Mouse (Mus musculus): ENCODE data around the gene Tjp2.
"Not testable (repeated sequence)": the region's sequence is repeated elsewhere in the genome, so short reads cannot be mapped to it uniquely, and the experiment has no call there.

Tjp2 gene

DNA sequence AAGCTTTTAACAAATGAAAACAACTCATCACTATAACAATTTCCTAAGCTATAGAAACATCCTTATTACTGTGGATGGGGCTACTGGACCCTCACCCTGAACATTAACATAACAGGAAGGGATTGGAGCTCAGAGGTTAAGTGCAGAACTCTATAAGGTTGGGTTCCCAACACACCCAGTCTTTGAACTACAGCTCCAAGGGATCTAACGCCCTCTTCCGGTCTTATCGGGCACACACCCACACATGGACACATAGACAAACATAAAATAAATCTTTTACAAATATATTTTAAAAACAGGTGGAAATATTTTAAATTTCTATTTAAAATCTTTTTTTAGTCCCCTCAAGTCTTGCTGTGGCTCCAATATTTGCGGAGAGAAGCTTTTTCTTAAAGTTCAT is 3.4 kb downstream of the Tjp2 start:
- DNase-seq (ENCODE audit: low spot score) = no peak

DNA sequence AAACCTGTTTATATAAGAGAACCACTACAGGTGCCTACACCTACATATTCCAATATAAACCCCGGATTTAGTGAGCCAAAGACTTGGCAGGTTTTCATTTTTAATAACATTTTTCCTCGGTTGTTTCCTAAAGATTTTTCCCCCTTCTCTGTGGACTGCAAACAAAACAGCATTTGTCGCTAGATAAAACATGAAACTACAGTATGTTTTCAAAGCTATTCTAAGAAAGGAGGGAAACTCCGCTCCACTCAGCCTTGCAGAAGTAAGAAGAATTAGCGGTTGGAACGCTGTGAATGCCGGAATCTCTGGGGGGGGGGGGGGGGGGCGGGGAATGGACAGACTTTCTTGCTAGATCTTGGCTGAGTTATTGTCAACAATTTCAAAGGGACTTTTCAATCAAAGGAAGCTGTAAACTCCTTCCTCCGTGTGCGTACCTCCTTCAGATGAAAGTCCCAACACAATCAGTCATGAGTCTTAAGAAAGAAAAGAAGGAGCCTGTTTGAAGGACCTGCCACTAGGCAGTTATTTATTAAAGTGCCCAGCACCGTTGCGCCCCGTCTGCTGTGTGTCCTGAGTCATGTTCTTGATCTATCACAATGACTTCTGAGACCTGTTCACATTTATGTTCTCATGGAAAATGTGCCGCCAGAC is 3.9 kb downstream of the Tjp2 start:
- no peak for DNase-seq (ENCODE audit: low spot score)

DNA sequence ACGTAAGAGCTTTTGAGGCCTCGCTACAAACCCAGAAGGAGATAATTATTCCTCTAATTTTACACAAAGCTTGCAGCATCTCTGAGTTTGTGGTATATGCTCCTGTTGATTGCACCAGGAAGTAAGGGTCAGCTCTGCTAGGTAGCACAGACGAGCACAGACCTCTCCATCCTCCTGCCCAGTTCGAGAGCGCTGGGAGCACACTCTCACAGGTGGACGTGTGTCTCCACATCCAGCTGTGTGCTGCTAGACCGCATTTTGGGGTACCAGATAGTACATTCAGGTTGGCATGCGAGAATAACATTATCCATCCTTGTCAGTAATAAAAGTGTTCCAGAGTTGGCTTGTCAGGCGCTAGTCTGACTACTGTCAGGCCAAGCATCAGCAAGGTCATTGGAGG is 5.8 kb downstream of the Tjp2 start:
- DNase-seq (ENCODE audit: low spot score) = no peak

DNA sequence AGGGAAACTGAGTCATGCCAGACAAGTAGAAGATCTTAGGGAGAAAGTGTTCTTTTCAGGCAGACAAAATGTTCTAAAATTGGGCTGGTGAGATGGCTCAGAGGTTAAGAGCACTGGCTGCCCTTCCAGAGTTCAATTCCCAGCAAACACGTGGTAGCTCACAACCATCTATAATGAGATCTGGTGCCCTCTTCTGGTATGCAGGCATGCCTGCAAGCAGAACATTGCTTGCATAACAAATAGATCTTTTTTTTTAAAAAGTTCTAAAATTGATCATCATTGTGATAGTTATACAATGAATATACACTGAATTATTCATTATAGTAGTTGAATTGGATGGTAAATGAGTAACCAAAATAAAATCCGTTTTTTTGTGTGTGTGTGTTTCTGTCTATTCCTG is 6.5 kb downstream of the Tjp2 start:
- no peak for DNase-seq (ENCODE audit: low spot score)

DNA sequence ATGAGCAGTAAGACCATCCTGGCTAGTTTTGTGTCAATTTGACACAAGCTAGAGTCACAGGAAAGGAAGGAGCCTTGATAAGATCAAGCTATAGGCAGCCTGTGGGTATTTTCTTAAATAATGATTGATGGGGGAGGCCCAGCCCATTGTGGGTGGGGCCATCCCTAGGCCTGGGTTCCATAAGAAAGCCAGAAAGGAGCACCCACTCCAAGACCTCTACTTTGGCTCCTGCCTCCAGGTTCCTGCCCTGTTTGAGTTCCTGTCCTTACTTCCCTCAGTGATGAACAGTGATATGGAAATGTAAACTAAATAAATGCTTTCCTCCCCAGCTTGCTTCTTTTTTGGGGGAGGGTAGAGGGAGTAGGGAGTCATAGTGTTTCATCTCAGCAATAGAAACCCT is 7.0 kb downstream of the Tjp2 start:
- no peak for DNase-seq (ENCODE audit: low spot score)

DNA sequence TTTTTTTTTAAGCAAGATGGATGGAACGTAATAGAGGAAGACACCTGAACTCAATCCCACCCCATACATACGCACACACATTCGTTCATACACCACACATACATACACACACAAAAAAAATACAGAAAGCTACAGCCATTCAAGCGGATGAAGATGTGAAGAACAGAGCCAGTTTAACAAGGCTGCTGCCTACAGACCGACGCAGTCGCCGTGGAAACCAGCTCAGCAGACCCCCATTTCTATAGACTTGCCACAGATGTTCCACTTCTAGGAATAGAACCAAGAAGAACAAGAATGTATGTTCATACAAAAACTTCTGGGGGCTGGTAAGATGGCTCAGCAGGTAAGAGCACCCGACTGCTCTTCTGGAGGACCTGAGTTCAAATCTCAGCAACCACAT is 8.1 kb downstream of the Tjp2 start:
- no peak for DNase-seq (ENCODE audit: low spot score)

DNA sequence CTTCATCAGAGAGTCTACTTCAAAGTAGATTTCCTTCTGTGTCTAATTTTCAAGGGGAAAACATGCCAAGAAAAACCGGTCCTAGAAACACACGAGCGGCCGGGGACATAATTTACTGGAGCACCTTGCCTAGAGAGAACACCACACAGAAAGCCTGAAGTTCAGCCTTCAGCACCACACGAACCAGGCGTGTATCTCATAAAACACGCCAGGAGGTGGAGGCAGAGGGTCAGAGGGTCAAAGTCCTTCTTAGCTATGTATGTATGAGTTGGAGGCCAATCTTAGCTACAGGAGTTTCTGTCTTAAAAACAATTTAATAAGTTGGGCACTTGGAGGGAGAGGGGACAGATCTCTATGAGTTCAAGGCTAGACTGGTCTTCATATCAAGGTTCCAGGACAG is 9.9 kb downstream of the Tjp2 start:
- DNase-seq (ENCODE audit: low spot score) = no peak

DNA sequence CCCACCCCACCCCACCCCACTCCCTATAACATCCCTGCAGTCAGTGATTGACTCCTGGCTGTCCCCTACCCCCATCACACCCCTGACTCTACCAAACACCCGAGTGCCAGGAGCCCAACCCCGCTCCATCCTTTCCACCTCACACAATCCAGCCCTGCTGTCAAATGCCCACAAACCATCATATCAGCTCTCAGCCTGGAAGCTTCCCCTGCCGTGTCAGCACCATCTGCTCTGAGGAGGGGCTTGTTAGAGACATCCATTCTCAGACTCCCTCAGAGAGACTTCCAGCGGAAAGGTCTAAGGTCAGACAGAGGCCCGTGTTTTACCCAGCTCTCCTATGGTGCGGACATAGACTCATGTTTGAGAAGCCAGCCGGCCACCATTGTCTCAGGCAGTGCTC is 11.5 kb downstream of the Tjp2 start:
- DNase-seq (ENCODE audit: low spot score) = no peak

DNA sequence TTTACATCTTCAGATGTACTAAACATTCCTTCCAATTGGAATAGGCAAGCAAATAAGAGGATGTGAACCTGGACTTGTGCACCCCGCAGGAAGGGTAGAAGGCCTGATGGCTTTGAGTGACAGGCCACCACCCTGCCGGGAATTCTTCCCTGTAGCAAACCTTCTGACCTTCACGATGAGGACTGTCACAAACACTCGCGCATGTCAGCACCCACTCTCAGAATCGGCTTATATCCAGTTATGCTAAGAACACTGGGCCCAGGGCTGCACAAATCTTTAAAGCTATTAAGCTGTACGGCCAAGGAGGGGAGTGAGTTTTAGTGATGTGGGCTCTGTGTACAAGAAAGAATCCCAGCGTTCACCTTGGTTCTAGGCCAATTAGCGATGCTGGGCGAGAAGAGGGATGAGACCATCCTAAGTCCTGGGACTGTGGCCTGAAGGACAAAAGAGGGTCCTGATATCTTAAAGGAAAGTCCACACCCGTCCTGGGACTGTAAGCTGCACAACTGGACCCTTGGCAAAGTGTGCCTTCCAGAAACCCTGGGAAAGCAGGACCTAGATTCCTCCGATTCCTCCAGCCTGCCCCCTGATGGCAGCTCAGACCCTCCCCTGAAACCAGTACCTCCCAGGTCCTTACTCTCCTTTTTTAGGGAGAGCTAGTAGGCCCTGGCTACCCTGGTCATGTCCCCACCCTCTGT is 12.1 kb downstream of the Tjp2 start:
- no peak for DNase-seq (ENCODE audit: low spot score)

DNA sequence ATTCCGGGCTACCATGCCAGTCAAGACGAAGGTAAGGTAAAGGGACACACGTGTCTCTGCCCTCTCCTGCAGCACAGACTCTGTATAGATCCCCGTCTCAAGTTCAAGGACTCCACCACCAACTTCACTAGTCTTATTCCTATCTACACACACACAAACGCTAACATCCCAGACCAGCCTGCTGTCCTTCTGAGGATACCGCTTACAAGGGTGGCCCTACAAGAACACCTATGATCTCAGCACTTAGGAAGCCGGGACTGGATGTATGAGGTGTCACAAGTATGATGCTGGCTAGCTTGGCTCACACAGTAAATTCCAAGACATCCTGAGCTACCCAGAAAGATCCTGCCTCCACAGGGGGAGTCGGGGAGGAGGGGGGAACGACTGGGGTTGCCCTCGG is 13.7 kb downstream of the Tjp2 start:
- DNase-seq (ENCODE audit: low spot score) = no peak

DNA sequence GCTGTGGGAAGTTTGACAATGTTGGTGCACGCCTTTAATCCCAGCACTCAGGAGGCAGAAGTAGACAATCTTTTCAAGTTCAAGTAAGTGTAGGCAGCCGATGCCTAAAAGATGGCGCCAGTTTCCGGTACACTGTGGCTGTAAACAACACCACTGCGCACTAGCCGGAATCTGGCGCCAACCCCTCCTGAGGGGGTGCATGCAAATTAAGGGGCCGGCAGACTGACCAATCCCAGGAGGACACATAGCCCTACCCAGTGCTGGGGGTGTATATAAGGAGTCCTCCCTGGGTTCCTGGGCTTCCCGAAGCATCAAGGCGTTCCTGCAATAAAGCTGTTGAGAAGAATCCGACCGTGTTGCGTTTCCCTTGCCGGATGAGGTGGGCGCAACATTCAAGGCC is 15.3 kb downstream of the Tjp2 start:
- no peak for DNase-seq (ENCODE audit: low spot score)

DNA sequence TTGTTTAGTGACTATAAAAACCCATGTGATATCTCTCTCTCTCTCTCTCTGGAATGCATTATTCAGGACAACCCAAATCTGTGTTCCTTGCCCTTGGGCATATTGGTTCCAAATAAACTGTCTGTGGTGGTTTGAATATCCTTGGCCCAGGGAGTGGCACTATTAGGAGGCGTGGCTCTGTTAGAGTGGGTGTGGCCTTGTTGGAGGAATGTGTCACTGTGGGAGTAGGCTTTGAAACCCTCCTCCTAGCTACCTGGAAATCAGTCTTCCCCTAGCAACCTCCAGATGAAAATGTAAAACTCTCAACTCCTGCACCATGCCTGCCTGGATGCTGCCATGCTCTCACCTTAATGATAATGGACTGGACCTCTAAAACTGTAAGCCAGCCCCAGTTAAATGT is 16.9 kb downstream of the Tjp2 start:
- no peak for DNase-seq (ENCODE audit: low spot score)

DNA sequence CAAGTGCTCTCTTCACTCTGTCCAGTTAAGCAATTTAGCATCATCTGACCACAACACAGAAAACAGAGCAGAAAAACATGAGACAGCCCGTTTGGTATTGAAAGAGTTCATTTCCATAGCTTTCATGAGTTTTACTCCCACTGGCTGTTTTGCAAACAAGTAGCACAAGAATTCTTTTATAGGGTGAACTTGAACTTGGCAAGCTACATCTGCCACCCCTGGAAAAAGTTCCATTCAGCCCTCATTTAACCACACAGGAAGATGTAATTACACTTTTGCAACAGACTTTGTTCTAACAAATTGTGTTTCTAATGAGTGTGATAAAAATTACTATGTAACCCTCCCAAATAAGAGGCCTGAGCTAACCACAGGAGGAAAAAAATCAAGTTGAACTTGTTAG is 19.8 kb downstream of the Tjp2 start:
- no peak for DNase-seq (ENCODE audit: low spot score)

DNA sequence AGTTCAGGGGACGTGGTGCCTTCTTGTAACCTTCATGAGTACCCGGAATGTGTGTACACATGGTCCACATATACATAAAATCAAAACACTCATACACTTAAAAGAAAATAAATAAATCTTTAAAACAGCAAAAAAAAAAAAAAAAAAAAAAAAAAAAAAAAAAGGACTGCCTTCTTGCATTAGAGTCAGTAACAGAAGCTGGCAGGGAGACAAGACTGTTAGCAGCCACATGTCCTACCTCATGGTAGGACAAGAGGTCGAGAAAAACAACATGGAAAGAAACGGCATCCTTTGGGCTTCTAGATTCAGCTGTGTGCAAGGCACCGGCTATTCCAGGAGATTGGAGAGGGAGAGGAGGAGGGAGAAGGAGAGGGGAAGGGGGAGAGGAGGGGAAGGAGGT is 23.0 kb downstream of the Tjp2 start:
- DNase-seq (ENCODE audit: low spot score) = no peak

DNA sequence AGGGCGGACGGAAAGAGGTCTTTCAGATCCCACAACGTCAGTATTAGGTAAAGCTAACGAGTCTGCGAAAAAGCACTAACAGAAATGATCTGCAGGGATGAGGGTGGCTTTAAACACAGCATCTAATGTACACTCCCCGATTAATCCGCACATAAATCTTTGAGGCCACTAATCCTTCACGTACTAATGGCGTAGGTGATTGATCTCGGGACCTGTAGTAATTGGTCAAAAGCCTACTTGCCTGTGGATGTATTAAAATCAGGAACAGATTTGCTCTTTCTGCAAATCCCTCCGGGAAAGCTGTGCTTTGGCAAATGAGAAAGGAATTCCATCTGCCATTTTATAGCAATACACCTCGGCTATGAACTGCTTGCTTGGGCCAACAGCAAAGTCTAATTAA is 24.3 kb downstream of the Tjp2 start:
- DNase-seq (ENCODE audit: low spot score) = no peak

DNA sequence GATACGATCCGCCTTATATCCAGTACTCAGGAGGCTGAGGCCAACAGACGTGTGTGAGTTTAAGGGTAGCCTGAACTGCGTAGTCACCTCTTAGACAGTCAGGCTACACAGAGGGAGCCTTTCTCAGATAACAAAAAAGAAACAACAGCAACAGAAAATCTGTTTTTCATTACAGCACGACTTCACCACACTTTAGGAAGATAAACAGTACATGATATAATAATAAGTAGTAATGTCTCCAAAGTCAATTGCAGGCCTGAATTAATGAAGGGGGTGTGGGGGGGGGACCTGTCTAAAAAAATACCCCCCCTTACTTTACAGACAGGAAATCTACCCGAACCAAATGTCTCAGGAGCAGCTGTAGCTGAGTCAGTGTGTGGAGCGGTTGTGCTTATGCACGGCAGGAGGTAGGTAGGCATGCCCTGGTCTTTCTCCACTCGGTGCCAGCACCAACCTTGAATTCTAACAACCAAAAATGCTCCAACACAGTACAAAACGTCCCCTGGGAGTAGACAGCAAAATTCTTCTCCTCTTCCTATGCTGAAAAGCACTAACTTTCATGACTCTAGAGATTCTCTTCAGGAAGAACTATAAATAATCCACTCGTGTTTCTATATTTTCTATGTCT is 26.0 kb downstream of the Tjp2 start:
- DNase-seq (ENCODE audit: low spot score) = no peak

DNA sequence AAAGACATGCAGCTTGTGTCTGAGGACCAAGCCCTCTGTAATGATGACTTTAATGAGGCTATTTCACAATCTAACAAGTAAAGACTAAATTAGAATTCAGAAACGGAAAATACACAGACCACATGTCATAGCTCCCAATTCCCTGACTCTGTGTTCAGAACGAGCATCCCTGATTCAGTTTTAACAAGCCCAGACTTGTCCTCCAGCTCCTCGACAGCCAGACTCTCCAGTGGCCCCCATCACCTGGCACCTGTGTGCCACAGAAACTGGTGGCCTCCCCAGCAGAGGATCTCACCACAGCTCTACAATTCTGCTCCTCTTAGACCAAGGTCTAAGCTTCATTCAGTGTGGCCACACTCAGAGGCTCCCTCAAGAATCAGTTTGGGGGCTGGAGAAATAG is 27.5 kb downstream of the Tjp2 start:
- no peak for DNase-seq (ENCODE audit: low spot score)

DNA sequence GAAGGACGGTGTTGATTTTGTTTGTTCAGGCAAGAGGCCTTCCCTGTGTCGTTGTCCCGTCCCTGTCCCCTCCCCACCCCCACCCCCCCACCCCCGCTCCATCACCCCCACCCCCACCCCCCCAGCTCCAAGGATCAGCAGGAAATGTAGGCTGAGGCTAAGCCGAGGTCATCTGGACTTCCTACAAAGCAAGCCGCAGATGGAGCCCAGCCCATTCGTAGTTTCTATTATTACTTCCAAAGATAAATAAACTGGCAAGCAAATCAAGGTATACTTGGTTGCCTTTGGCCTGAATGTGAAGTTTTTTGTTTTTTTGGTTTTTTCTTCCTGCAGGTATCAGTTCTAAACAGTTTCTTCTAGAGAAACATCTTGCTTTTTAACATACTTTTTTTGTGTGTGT is 29.6 kb downstream of the Tjp2 start:
- no peak for DNase-seq (ENCODE audit: low spot score)

DNA sequence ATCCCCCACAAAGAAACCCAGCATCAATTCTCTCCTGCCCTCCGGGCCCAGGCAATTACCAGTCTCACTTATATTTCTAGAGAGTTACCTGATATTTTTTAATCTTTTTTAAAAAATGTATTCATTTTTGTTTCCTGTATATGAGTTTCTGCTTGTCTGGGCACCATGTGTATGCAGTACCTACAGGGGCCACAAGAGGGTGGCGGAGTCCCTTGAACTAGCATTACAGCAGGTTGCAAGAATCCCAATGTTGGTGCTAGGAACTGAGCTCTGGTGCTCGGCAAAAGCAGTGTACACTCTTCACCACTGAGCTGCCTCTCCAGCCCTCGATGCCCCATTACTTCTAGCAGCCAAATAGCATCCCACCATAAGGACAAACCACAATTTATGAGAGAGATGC is 30.6 kb downstream of the Tjp2 start:
- peak; percentile 8 for DNase-seq (ENCODE audit: low spot score)

DNA sequence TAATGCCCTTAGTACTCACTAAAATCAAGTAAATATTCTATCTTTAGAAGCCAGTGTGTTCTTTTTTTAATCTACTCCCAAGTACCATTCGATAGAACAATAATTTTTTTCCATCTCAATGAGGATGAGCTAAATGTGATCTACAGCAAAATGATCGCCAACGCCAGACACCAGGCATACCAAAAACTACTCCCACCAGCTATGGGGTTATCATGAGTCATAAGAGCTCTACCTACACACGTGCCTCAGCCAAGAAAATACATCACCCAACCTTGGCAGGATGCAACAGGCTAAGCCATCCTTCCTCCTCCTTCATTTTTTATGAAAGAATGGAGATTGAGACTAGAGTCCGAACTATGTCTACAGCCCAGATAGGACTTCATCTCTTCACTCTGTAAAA is 31.9 kb downstream of the Tjp2 start:
- no peak for DNase-seq (ENCODE audit: low spot score)

DNA sequence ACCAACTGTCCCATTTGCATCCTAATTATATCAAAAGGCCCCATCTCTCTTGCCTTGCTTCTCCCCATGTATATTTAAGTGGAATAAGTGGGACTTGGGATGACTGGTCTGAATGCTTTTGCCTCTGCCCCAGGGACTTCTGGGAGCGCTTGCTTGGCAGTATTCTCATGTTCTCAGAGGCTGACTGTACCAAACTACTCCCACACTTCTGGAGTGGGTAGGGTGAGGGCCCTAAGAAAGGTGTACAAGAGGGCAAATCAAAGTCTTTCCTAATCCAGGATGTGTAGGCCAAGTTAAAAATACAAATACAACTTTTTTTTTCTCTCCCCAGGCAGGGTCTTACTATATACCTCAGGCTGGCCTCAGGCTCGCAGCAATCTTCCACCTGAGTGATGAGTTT is 37.0 kb downstream of the Tjp2 start:
- no peak for DNase-seq (ENCODE audit: low spot score)

DNA sequence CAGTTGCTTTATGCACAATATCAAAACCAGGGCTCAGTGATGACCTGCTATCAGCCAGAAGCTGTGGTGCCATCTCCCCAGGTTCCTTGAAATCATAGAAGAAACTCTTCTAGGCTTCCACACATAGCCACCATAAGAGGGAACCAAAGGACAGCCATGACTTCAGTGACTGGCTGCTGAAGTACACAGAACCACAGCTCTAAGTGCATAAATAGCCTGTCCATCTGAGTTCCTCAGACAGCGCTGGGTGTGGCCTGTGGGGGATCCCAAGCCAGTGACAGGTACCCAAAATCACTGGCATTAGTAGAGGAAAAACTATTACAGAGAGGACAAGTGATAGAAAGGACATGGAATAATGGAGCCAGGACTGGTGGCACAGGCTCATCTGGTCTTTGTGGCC is 37.5 kb downstream of the Tjp2 start:
- DNase-seq (ENCODE audit: low spot score) = not testable (repeated sequence)

DNA sequence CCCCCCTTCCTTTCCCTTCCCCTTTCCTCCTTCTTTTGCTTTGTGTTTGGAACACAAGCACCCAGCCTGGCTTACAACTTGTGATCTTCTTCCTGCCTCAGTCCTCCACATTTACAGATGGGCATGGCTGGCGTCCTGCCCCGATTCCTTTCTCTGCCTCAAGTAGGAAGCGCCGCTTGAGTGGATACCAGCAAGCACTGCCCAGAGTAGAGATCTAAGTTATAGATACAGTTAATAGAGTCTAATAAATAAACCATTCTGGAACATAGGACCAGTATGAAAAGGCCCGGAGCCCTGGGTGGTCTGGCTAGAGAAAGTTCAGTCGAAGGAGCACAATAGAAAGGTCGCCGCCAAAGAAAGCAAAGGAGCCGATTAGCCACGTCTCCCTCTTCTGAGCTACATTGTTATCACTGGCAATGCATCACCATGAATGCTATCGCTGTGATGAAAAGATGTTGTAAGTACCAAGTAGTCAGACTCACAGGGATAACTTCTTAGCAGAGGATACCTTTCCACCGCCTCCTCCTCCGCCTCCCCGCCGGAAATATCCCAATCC is 41.1 kb downstream of the Tjp2 start:
- DNase-seq (ENCODE audit: low spot score) = no peak

DNA sequence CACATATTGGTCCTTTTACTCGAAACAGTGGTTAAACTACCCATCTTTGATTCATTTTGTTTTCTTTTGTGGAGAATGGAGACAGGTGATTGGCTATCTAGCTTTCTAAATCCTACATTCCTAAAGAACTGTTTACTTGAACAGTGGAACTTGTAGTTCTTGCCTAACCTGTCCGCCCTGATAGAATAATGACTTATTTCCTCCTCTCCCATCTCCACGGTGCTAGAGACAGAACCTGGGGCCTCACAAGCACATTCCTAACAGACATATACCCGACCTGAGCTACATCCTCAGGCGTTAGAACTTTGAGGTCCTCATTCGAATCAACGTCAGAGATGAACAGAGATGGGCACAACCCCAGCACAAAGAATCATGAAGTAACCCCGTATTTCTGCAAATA is 44.4 kb downstream of the Tjp2 start:
- no peak for DNase-seq (ENCODE audit: low spot score)

Measured in c-Kit-positive CD71-positive TER-119-positive erythroid progenitor cells, embryonic 14.5 days (primary cell).